Mouse (Mus musculus) ES-CJ7 (cell line): ENCODE results near the gene Lin7c.

Experiments used
- DNase-seq: peaks from one replicate; pipeline ENCODE4 v3.0.0; 2011; ENCODE audit warnings: low read depth, low spot score

Gene Lin7c

DNA sequence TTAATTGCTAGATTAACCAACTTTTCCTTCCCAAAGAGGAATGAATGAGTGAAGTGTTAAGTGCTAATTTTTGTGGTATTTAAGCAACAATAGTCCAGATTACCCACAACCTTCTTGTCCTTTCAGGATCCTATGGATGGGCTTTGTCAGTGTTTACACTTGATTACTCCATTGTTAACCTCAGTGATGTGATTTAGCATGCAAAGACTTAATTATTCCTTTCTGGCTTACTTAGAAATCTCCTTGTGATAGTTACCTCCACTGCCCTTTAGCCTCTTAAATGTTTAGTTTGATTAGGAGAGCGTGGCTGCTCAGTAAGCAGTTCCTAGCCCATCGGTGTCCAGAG lies 45.7 kb downstream of the Lin7c start:
- DNase-seq = peak; percentile 27

DNA sequence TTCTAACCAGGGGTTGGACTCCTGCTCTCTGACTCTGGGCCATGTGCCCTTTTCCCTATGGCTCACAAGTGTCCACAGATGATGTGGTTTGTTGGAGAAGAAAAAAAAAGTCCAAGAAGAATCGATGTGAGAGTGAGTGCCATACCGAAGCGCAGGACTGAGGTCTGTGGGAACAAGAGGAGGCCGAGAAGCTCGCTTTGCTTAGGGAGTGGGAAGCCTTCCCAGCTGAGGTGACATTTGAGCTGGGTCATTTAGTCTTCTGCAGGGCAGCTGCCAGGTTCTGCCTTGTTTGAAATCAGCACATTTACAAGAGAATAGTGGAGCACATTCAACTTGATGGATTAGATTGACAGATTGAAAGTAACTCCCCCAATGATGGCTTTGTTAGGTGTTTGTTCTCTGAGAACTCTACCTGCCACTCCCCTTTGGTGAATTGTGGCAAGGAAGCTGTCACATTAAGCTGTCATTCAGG lies 51.4 kb downstream of the Lin7c start:
- DNase-seq = peak; percentile 88

DNA sequence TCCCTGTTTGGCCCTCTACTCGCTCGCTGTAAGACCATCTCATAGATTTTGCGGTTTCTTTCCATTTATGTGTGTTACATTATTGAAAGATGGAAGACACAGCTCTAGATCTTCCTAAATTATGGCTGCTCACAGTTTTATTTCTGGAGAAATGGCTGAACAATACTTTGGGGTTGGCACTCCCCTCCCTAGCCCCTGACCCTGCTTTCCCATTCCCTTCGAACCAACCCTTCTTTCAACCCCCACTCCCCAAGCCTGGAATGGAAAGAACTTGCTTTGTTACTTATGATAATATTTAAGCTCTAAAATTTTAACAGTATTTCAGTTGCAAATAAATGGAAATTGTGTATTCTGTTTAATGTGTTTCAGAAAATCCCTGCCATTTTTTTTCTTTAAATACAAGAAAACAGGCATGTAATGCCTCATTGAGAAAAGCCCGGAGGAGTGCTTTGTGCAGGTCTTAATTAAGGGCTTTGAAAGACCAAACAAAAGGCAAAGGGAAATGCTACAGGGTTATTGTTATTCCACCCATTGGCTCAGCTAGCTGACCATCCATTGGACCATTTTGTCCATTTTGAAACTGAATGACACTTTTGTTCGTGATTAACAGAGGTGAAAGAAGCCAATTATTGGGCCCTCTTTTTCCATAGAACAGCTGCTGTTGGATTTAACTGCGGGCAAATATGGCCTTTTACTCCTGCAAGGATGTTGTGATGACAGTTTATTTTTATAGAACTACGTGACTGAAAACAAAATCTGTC lies 52.3 kb downstream of the Lin7c start:
- DNase-seq = peak; percentile 65

DNA sequence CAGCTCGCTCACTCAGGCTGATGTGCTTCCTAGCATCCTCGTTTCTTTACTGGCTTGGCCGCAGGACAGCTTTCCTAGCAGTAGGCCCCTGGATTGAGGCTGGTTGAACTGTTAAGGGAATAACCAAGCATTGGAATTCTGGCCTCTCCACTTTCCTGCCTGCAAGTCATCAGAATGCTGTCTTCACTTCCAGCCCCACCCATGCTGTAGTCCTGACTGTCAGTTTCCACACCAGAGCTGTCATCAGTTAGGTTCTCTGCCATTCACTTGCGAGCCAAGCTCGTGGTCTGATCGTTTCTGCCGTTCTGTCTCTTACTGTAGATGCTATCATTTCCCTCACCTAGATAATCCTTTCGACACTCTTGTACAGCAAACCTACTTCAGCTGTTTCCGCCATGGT lies 54.3 kb downstream of the Lin7c start:
- DNase-seq = no peak

DNA sequence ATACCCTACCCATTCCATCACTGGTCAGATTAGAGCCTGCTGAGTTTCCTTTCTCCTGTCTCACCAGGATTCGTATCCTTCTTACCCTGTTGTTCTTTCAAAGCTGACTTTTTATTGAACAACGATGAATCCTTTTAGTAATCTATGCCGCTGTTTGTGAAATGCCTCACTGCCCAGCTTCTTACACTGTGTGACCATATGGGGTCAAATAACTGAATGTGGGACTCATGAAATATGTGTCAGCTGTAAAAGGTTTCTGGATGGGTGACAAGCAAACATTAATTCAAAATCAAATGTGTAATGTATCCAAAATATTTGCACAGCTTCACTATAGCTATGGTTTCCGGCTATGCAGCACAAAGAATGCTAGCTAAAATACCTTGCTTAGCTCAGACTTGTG lies 54.9 kb downstream of the Lin7c start:
- no peak for DNase-seq

DNA sequence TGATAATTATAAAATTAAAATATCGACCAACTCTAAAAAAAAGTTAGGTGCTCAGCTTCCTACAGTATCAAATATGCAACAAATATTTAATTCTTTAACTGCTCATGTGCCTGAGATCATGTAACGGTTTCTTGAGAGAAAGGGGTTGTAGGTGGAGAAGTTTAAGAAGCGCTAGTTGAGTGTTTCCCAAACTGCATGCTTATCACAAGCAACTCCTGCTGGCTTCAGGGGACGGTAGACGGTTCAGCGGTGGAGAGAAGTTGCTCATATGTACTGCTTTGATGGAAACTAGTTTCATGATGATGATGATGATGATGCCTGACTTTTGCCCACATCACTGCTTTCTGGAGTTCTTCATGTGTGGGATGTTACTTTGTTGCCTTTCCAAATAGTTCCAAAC lies 55.8 kb downstream of the Lin7c start:
- DNase-seq = no peak

DNA sequence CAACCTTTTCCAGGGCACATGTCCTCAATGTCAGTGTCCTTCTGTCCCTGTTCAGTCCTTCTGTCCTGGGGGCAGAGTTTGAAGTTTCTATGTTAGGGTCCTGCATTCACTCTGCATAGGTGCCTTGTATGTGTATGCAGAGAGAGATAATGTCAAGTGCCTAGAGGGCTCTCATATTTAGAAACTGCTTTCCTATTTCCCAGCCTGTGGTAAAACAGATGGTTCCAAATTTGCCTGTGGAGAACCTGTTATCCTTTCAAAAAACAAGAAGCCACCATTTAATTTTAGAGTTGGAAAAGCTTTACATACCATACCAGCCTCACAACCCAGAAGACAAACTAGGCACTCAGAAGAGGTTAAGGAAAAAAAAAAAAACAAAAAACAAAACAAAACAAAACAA lies 58.9 kb downstream of the Lin7c start:
- DNase-seq = no peak

DNA sequence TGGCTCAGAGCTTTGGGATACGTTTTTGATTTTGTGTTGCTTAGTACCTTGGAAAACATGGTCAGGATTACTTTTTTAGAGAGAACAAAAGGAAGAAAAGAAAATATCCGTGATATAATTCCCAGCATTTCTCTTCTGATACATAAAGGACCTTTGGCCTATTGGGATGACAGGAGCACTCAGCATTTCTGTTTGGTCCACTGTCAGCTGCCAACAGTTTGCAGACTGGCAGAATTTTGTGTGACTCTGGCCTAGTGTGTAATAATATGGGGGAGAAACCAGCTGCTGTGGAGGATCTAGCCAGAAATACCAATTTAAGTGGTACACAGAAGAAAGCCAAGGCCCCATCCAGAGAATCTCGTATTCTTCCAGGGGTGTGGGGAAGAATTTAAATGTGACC lies 59.7 kb downstream of the Lin7c start:
- no peak for DNase-seq
